Mouse (Mus musculus) ES-E14 (cell line): ENCODE measurements around the gene Scnn1g.

Source experiments
- CHD2 ChIP-seq: IDR thresholded peaks from 2 replicates; pipeline ENCODE4 v1.6.1; 2014; ENCODE audit warnings: mild to moderate bottlenecking, low read depth, low read length, inconsistent platforms
- HCFC1 ChIP-seq: IDR thresholded peaks from 2 replicates; pipeline ENCODE4 v1.6.1; 2012; ENCODE audit warnings: low read length, inconsistent platforms, borderline replicate concordance; ENCODE audit not compliant: insufficient read depth

- no peak for TF ChIP-seq HCFC1
- TF ChIP-seq CHD2, result no peak
These were observed 23.1 kb upstream of the Scnn1g start for GRCm38 (mm10) chr7:121711171-121711570.
